Mouse (Mus musculus): ENCODE data around the gene Tm7sf2.

The Tm7sf2 gene

GRCm38 (mm10) chr19:6067724-6068415 is at the start of gene Tm7sf2:
Tm7sf2 (minus strand) TSS chr19:6068373.
- peak; percentile 94 to 97 for DNase-seq

GRCm38 (mm10) chr19:6117346-6117985 is 49.3 kb upstream of the Tm7sf2 start:
- DNase-seq, result no peak

GRCm38 (mm10) chr19:6116113-6116850 is 48.1 kb upstream of the Tm7sf2 start:
- peak; percentile 39 to 69 for DNase-seq

GRCm38 (mm10) chr19:6113116-6113515 is 44.9 kb upstream of the Tm7sf2 start:
- DNase-seq, result peak; percentile 19 to 74

- DNase-seq, result peak; percentile 13 to 44
Measured at GRCm38 (mm10) chr19:6105586-6105985, 37.4 kb upstream of the Tm7sf2 start, which contains the start of gene Naaladl1. Naaladl1 (plus strand) TSS chr19:6105782.

GRCm38 (mm10) chr19:6104476-6104875 is 36.3 kb upstream of the Tm7sf2 start:
- DNase-seq, result no peak

- DNase-seq, result no peak
Measured at GRCm38 (mm10) chr19:6102169-6102853, 34.1 kb upstream of the Tm7sf2 start.

GRCm38 (mm10) chr19:6101186-6101585 is 33.0 kb upstream of the Tm7sf2 start:
- DNase-seq, result no peak

GRCm38 (mm10) chr19:6097847-6098246 is 29.7 kb upstream of the Tm7sf2 start:
- peak; percentile 17 to 62 for DNase-seq

- DNase-seq, result no peak
Measured at GRCm38 (mm10) chr19:6094119-6094518, 25.9 kb upstream of the Tm7sf2 start, which contains the start of gene AC131692.1. AC131692.1 (plus strand) TSS chr19:6094419.

GRCm38 (mm10) chr19:6088841-6089240 is 20.7 kb upstream of the Tm7sf2 start:
- DNase-seq, result no peak

- peak; percentile 64 to 83 for DNase-seq
Measured at GRCm38 (mm10) chr19:6085417-6085879, 17.3 kb upstream of the Tm7sf2 start.

- DNase-seq, result peak; percentile 97 to 99
Measured at GRCm38 (mm10) chr19:6084478-6085248, 16.5 kb upstream of the Tm7sf2 start, which contains the start of the genes Zfpl1 and Cdca5. Zfpl1 (minus strand) TSS chr19:6084956. Cdca5 (plus strand) TSS chr19:6084983.

- DNase-seq, result no peak
Measured at GRCm38 (mm10) chr19:6082156-6082555, 14.0 kb upstream of the Tm7sf2 start, which contains the start of gene Gm28374. Gm28374 (minus strand) TSS chr19:6082256.

GRCm38 (mm10) chr19:6079983-6080480 is 11.9 kb upstream of the Tm7sf2 start, which contains the start of gene Tmem262:
Tmem262 (plus strand) TSS chr19:6080033.
- no peak for DNase-seq

- peak; percentile 91 to 93 for DNase-seq
Measured at GRCm38 (mm10) chr19:6076564-6077393, 8.6 kb upstream of the Tm7sf2 start, which contains the start of gene Vps51. Vps51 (minus strand) TSS chr19:6077231.

- no peak for DNase-seq
Measured at GRCm38 (mm10) chr19:6073889-6074288, 5.7 kb upstream of the Tm7sf2 start.

- DNase-seq, result no peak
Measured at GRCm38 (mm10) chr19:6071261-6071660, 3.1 kb upstream of the Tm7sf2 start.

- DNase-seq, result no peak
Measured at GRCm38 (mm10) chr19:6070571-6071250, 2.5 kb upstream of the Tm7sf2 start.

- DNase-seq, result no peak
Measured at GRCm38 (mm10) chr19:6069851-6070250, 1.7 kb upstream of the Tm7sf2 start.

All from kidney, postnatal 25 days (tissue).